ENCODE assay signal across 8 mouse cellular contexts in the genomic region with DNA sequence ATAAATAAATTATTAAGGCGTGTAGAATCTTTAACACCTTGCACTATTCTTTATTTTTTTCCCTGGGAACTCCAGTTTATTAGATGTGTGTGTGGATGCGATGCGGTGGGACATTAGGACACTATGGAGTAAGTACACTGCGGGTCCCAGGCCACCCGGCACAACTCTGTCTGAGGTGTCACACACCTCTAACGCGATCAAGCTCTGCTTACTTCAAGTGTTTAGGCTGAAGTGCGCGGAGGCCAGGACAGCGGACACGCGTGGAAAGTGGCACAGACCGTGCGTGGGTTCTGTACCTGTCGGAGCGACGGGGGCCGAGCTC. TPM values are rescaled to one million over a fixed set of nuclear protein-coding genes. Genes with fewer than 3 reads are reported as not detected.
DNase-seq lines count a peak whose midpoint lies in the region; ATAC-seq and TF ChIP-seq lines count a peak whose summit lies in the region.

No protein-coding gene starts in this region.

- TF ChIP-seq POLR2A in embryonic fibroblast, embryonic 13.5 days (IDR thresholded peaks at IDR 0.05; ENCODE audit: low read depth, low read length) = no peak

- no peaks in the 10 kb centered on the region for H3K36me3 ChIP-seq in lung, embryonic 14.5 days (ENCODE audit: insufficient read depth)
- H3K36me3 ChIP-seq in intestine, postnatal 0 days (ENCODE audit: control insufficient read depth, insufficient read depth) = no peaks in the 10 kb centered on the region
- H3K36me3 ChIP-seq in neural tube, embryonic 15.5 days = no peaks in the 10 kb centered on the region

- H3K9me3 ChIP-seq in lung, embryonic 14.5 days (ENCODE audit: low read depth, low read length) = no peaks in the 10 kb centered on the region
- H3K9me3 ChIP-seq in intestine, postnatal 0 days (ENCODE audit: control insufficient read depth) = no peaks in the 10 kb centered on the region
- H3K9me3 ChIP-seq in neural tube, embryonic 15.5 days (replicated peaks) = no peaks in the 10 kb centered on the region

- no peaks in the 10 kb centered on the region for H3K27me3 ChIP-seq in lung, embryonic 14.5 days (ENCODE audit: insufficient read depth, low read length)
- no peaks in the 10 kb centered on the region for H3K27me3 ChIP-seq in intestine, postnatal 0 days (replicated peaks; ENCODE audit: control insufficient read depth, insufficient read depth, low read length)
- no peaks in the 10 kb centered on the region for H3K27me3 ChIP-seq in neural tube, embryonic 15.5 days (replicated peaks)

- no peaks in the 10 kb centered on the region for H3K4me1 ChIP-seq in lung, embryonic 14.5 days (ENCODE audit: insufficient read depth)
- H3K4me1 ChIP-seq in embryonic fibroblast, embryonic 13.5 days (ENCODE audit: control insufficient read depth, insufficient read depth, low read length) = no peaks in the 10 kb centered on the region
- no peaks in the 10 kb centered on the region for H3K4me1 ChIP-seq in intestine, postnatal 0 days (replicated peaks; ENCODE audit: control insufficient read depth, insufficient read depth, low read length)
- peaks cover 25% of the 10 kb centered on the region for H3K4me1 ChIP-seq in neural tube, embryonic 15.5 days

- ATAC-seq in lung, embryonic 14.5 days (ENCODE audit: insufficient read depth) = peak; percentile 79; the same call in 1 of the 2 replicates
- peak; percentile 48; the same call in 1 of the 2 replicates for ATAC-seq in intestine, postnatal 0 days
- ATAC-seq in neural tube, embryonic 15.5 days (ENCODE audit: low FRiP score) = no peak; the same call in 1 of the 2 replicates

- H3K27ac ChIP-seq in lung, embryonic 14.5 days (ENCODE audit: low read depth) = peak overlapping the region; percentile 50; the same call in 1 of the 2 replicates
- no peak overlapping the region for H3K27ac ChIP-seq in embryonic fibroblast, embryonic 13.5 days (ENCODE audit: insufficient read depth, low read length)
- peak overlapping the region; percentile 70 for H3K27ac ChIP-seq in intestine, postnatal 0 days (ENCODE audit: low read depth, low read length)
- peak overlapping the region; percentile 93 for H3K27ac ChIP-seq in neural tube, embryonic 15.5 days (replicated peaks)

- no peak for TF ChIP-seq CTCF in lung, embryonic 14.5 days (IDR thresholded peaks at IDR 0.05; ENCODE audit: low read depth)
- no peak for TF ChIP-seq CTCF in embryonic fibroblast, embryonic 13.5 days (IDR thresholded peaks at IDR 0.05; ENCODE audit: borderline replicate concordance, insufficient read depth, low read length)
- TF ChIP-seq CTCF in intestine, postnatal 0 days (IDR thresholded peaks at IDR 0.05; ENCODE audit: low read depth) = no peak

- H3K9ac ChIP-seq in lung, embryonic 14.5 days = peak overlapping the region; percentile 87
- peak overlapping the region; percentile 83 for H3K9ac ChIP-seq in intestine, postnatal 0 days (ENCODE audit: low read depth, low read length)
- peak overlapping the region; percentile 97 for H3K9ac ChIP-seq in neural tube, embryonic 15.5 days (replicated peaks)

- peak overlapping the region; percentile 87 for H3K4me3 ChIP-seq in lung, embryonic 14.5 days (ENCODE audit: low read depth, low read length)
- peak overlapping the region; percentile 65 for H3K4me3 ChIP-seq in embryonic fibroblast, embryonic 13.5 days (ENCODE audit: insufficient read depth, low read length)
- H3K4me3 ChIP-seq in intestine, postnatal 0 days (ENCODE audit: low read depth, low read length) = peak overlapping the region; percentile 96
- H3K4me3 ChIP-seq in neural tube, embryonic 15.5 days (replicated peaks) = peak overlapping the region; percentile 95

- peak overlapping the region; percentile 86 for H3K4me2 ChIP-seq in lung, embryonic 14.5 days
- peak overlapping the region; percentile 82 for H3K4me2 ChIP-seq in intestine, postnatal 0 days (replicated peaks; ENCODE audit: low read depth)
- H3K4me2 ChIP-seq in neural tube, embryonic 15.5 days = peak overlapping the region; percentile 68

- DNase-seq in lung, embryonic 14.5 days = no peak
- DNase-seq in lung, postnatal 25 days (ENCODE audit: low spot score) = no peak
- no peak for DNase-seq in ovary, adult 18-20 months (ENCODE audit: low spot score)
- no peak for DNase-seq in adrenal gland, postnatal 10 days
- no peak for DNase-seq in retina, postnatal 1 day

- WGBS in lung, embryonic 14.5 days = 1% methylated on average over 18 of the region's 18 CpGs
- WGBS in intestine, postnatal 0 days = 2% methylated on average over 18 of the region's 18 CpGs
- under 1% methylated on average over 18 of the region's 18 CpGs for WGBS in neural tube, embryonic 15.5 days

RNA-seq across cellular contexts. Expression of gene E130308A19Rik, which starts 0.4 kb away (rescaled TPM):
- polyA plus RNA-seq in lung, embryonic 14.5 days (2014; fragmentation: Nextera tagmentation; extraction: Ambion mirVana) = 29.3 and 29.6 TPM in 2 replicates
- polyA plus RNA-seq in embryonic fibroblast, embryonic 13.5 days (2011; ENCODE audit: insufficient read length, low read depth, missing spikeins) = 8.5 and 12.5 TPM in 2 replicates
- 6.6 and 6.9 TPM in 2 replicates for polyA plus RNA-seq in intestine, postnatal 0 days (2015; fragmentation: Nextera tagmentation; extraction: Ambion mirVana)
- polyA plus RNA-seq in neural tube, embryonic 15.5 days (2015; fragmentation: Nextera tagmentation; extraction: Ambion mirVana) = 45.7 and 45.8 TPM in 2 replicates
- total RNA-seq in adrenal gland, postnatal 10 days (2021) = 10 to 100 TPM; 14.7 to 19.0 TPM

RNA-seq across cellular contexts. Expression of gene Hsdl2, which starts 44.3 kb away (rescaled TPM):
- 17.7 and 17.9 TPM in 2 replicates for polyA plus RNA-seq in lung, embryonic 14.5 days (2014; fragmentation: Nextera tagmentation; extraction: Ambion mirVana)
- polyA plus RNA-seq in embryonic fibroblast, embryonic 13.5 days (2011; ENCODE audit: insufficient read length, low read depth, missing spikeins) = 20.9 and 21.3 TPM in 2 replicates
- 22.3 and 23.1 TPM in 2 replicates for polyA plus RNA-seq in intestine, postnatal 0 days (2015; fragmentation: Nextera tagmentation; extraction: Ambion mirVana)
- 40.0 and 43.0 TPM in 2 replicates for polyA plus RNA-seq in neural tube, embryonic 15.5 days (2015; fragmentation: Nextera tagmentation; extraction: Ambion mirVana)
- total RNA-seq in adrenal gland, postnatal 10 days (2021) = 100 to 1,000 TPM; 145 to 155 TPM
